Mouse (Mus musculus) neural tube, embryonic 15.5 days (tissue): Measurements from ENCODE around the gene Hrh3. TPM values are rescaled to one million over a fixed set of nuclear protein-coding genes. Genes with fewer than 3 reads are reported as not detected.

Experiments
- ATAC-seq: fragments of 200-750 bp; cut with Nextera tagmentation; 2 replicates; pipeline ENCODE4 v1.8.0; 2017; ENCODE audit warnings: mild to moderate bottlenecking, moderate TSS enrichment, moderate library complexity; ENCODE audit not compliant: low FRiP score
- H3K27ac ChIP-seq: fragments of 300-500 bp; sonication (generic); replicated peaks from 2 replicates; pipeline ENCODE4 v1.5.1; 2015; ENCODE audit warnings: mild to moderate bottlenecking, inconsistent platforms
- H3K27me3 ChIP-seq: fragments of 300-500 bp; sonication (generic); replicated peaks from 2 replicates; pipeline ENCODE4 v1.6.1; 2015; ENCODE audit warnings: inconsistent platforms
- H3K36me3 ChIP-seq: fragments of 300-500 bp; sonication (generic); 2 replicates; pipeline ENCODE4 v1.6.1; 2015; ENCODE audit warnings: inconsistent platforms
- H3K4me1 ChIP-seq: fragments of 300-500 bp; sonication (generic); 2 replicates; pipeline ENCODE4 v1.6.1; 2015; ENCODE audit warnings: inconsistent platforms
- H3K4me2 ChIP-seq: fragments of 300-500 bp; sonication (generic); 2 replicates; pipeline ENCODE4 v1.6.1; 2015; ENCODE audit warnings: inconsistent platforms, mild to moderate bottlenecking, moderate library complexity
- H3K4me3 ChIP-seq: fragments of 300-500 bp; sonication (generic); replicated peaks from 2 replicates; pipeline ENCODE4 v1.5.1; 2015; ENCODE audit warnings: mild to moderate bottlenecking, inconsistent platforms
- H3K9ac ChIP-seq: fragments of 300-500 bp; sonication (generic); replicated peaks from 2 replicates; pipeline ENCODE4 v1.6.1; 2015; ENCODE audit warnings: mild to moderate bottlenecking, inconsistent platforms
- H3K9me3 ChIP-seq: fragments of 300-500 bp; sonication (generic); replicated peaks from 2 replicates; pipeline ENCODE4 v1.6.1; 2016; ENCODE audit warnings: inconsistent platforms
- WGBS: fragments of 180-500 bp; shearing (Covaris S2); methylation state at CpG from one replicate; pipeline ENCODE4 v1.1.7; 2015; ENCODE audit warnings: mixed read lengths; 5-methylcytosine and 5-hydroxymethylcytosine counted together
- polyA plus RNA-seq: library from polyadenylated mRNA; unstranded; fragments of >200 nt; fragmentation: Nextera tagmentation; extraction: Ambion mirVana; gene quantifications from 2 replicates; pipeline ENCODE4 v1.2.1, GENCODE M21; 2015

The Hrh3 gene
- polyA plus RNA-seq, 1 experiment from 2014 or later, result 1.9 TPM

GRCm38 (mm10) chr2:180051986-180052733, 52.1 kb downstream of the Hrh3 start:
- H3K4me1 ChIP-seq, result peaks cover 11% of the 10 kb centered on the region
- H3K4me3 ChIP-seq, result no peak overlapping the region
- no peak overlapping the region for H3K9ac ChIP-seq
- peaks cover 49% of the 10 kb centered on the region for H3K36me3 ChIP-seq
- H3K9me3 ChIP-seq, result no peaks in the 10 kb centered on the region
- WGBS, result 90% methylated on average over 14 of the region's 14 CpGs
- H3K27ac ChIP-seq, result no peak overlapping the region; the same call in 1 of the 2 replicates
- ATAC-seq, result no peak
- H3K4me2 ChIP-seq, result no peak overlapping the region
- no peaks in the 10 kb centered on the region for H3K27me3 ChIP-seq

- Histone ChIP-seq H3K27ac (no peak overlapping the region), H3K9me3 (no peaks in the 10 kb centered on the region), H3K4me2 (no peak overlapping the region), H3K36me3 (peaks cover 43% of the 10 kb centered on the region), H3K4me3 (no peak overlapping the region), H3K9ac (no peak overlapping the region), H3K4me1 (peaks cover 12% of the 10 kb centered on the region), H3K27me3 (no peaks in the 10 kb centered on the region)
- 25% methylated on average over 5 of the region's 5 CpGs for WGBS
- peak; percentile 65; the same call in 1 of the 2 replicates for ATAC-seq
Observed at GRCm38 (mm10) chr2:180050986-180051385, 53.3 kb downstream of the Hrh3 start.

Other genes starting within 250 kb of the Hrh3 start
- gene Taf4, start 127.8 kb downstream of the Hrh3 start, polyA plus RNA-seq, result 3.1 and 3.2 TPM in 2 replicates
- 16.4 and 24.0 TPM in 2 replicates for gene Lsm14b, start 79.5 kb downstream of the Hrh3 start, polyA plus RNA-seq
- gene Psma7, start 62.1 kb downstream of the Hrh3 start, polyA plus RNA-seq, result 561 and 578 TPM in 2 replicates
- 43.2 and 49.9 TPM in 2 replicates for gene Ss18l1, start 62.0 kb downstream of the Hrh3 start, polyA plus RNA-seq
- 35.1 and 37.6 TPM in 2 replicates for gene Mtg2, start 33.9 kb downstream of the Hrh3 start, polyA plus RNA-seq
- gene Osbpl2, start 14.8 kb upstream of the Hrh3 start, polyA plus RNA-seq, result 63.8 and 71.8 TPM in 2 replicates
- 196 and 203 TPM in 2 replicates for gene Adrm1, start 67.0 kb upstream of the Hrh3 start, polyA plus RNA-seq
- 1.2 and 4.4 TPM in 2 replicates for gene Lama5, start 121.4 kb upstream of the Hrh3 start, polyA plus RNA-seq
- gene Rps21, start 152.9 kb upstream of the Hrh3 start, polyA plus RNA-seq, result 382 and 405 TPM in 2 replicates
- gene Cables2, start 169.0 kb upstream of the Hrh3 start, polyA plus RNA-seq, result 21.2 and 25.6 TPM in 2 replicates
- gene Rbbp8nl, start 185.4 kb upstream of the Hrh3 start, polyA plus RNA-seq, result 0.40 TPM in 1 of 2 replicates, not detected in the other
- gene Gata5, start 230.2 kb upstream of the Hrh3 start, polyA plus RNA-seq, result 0.04 and 0.14 TPM in 2 replicates